Mouse (Mus musculus): ENCODE measurements at regions not wholly inside any gene's neighbourhood (a gene's known extent, or its start where the extent isn't known, plus 50 kb on each side); places are given as distances from the start of the nearest gene placed in this dataset.

DNA sequence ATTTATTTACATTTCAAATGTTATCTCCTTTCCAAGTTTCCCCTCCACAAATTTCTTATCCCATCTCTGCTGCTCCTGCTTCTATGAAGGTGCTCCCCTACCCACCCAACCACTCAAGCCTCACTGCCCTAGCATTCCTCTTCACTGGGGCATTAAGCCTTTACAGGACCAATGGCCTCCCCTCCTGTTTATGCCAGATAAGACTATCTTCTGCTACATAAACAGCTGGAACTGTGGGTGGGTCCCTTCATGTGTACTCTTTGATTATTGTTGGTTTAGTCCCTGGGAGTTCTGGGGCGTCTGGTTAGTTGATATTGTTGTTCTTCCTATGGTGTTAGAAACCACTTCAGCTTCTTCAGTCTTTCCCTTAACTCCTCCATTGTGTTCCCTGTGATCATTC, 1164.1 kb upstream of the Got2 start:
- Histone ChIP-seq H3K36me3 (ENCODE audit: control insufficient read depth, insufficient read depth, low read length) (no peaks in the 10 kb centered on the region), H3K4me3 (ENCODE audit: insufficient read depth, low read depth, low read length) (no peak overlapping the region), H3K27me3 (replicated peaks; ENCODE audit: control insufficient read depth, insufficient read depth, low read length) (no peaks in the 10 kb centered on the region), H3K27ac (ENCODE audit: insufficient read depth, low read depth, low read length) (no peak overlapping the region), H3K4me1 (ENCODE audit: control insufficient read depth, insufficient read depth, low read length) (no peaks in the 10 kb centered on the region)
- no peak for TF ChIP-seq CTCF (conservative IDR thresholded peaks at IDR 0.05; ENCODE audit: insufficient read depth, insufficient read length, low read depth, low read length)
- no peak for TF ChIP-seq POLR2A (IDR thresholded peaks at IDR 0.05; ENCODE audit: low read depth, low read length)
- no peak for DNase-seq
- WGBS: 66% methylated on average over 1 of the region's 1 CpGs

DNA sequence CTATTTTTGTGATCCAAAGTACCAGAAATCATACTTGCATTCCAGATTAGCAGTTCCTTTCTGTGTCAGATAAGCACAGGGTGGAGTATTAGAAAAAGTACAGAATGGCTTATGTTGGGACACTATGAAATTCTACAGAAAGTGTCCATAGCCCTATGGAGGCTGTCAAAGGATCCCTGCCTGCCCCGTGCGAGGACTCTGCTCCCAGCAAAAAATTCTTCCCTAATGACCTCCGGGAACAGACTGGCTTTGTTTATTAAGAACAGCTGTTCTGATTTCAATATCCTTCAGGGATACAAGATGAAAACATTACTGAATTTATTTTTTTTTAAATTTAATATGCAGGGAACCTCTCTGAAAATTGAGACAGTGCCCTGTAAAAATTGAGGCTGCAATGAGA, 1151.4 kb upstream of the Got2 start:
- H3K27me3 ChIP-seq (replicated peaks; ENCODE audit: control insufficient read depth, insufficient read depth, low read length): no peaks in the 10 kb centered on the region
- TF ChIP-seq CTCF (conservative IDR thresholded peaks at IDR 0.05; ENCODE audit: insufficient read depth, insufficient read length, low read depth, low read length) (no peak), POLR2A (IDR thresholded peaks at IDR 0.05; ENCODE audit: low read depth, low read length) (no peak)
- WGBS: 60% methylated on average over 3 of the region's 3 CpGs
- no peaks in the 10 kb centered on the region for H3K36me3 ChIP-seq (ENCODE audit: control insufficient read depth, insufficient read depth, low read length)
- no peak overlapping the region for H3K4me3 ChIP-seq (ENCODE audit: insufficient read depth, low read depth, low read length)
- no peak overlapping the region for H3K27ac ChIP-seq (ENCODE audit: insufficient read depth, low read depth, low read length)
- no peaks in the 10 kb centered on the region for H3K4me1 ChIP-seq (ENCODE audit: control insufficient read depth, insufficient read depth, low read length)
- DNase-seq: no peak

DNA sequence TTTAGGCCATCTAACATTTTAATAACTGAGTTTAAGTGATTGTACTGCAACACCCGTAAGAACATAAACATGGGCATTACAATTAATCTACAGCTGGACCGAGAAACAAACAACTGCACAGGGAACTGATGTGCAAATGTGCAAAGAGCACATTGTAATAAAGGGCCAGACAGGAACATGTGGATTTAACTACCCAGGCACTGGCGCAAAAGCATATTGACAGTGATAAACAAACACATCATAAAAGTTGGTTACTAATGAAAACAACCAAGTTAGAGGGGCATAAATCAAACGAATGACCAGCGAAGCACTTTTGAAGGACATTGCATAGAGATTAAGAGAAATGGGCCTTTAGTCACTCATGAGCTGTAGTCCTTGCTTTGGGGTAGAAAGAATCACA, 1150.5 kb upstream of the Got2 start:
- Histone ChIP-seq H3K27ac (ENCODE audit: insufficient read depth, low read depth, low read length) (no peak overlapping the region), H3K4me1 (ENCODE audit: control insufficient read depth, insufficient read depth, low read length) (no peaks in the 10 kb centered on the region), H3K36me3 (ENCODE audit: control insufficient read depth, insufficient read depth, low read length) (no peaks in the 10 kb centered on the region), H3K27me3 (replicated peaks; ENCODE audit: control insufficient read depth, insufficient read depth, low read length) (no peaks in the 10 kb centered on the region), H3K4me3 (ENCODE audit: insufficient read depth, low read depth, low read length) (no peak overlapping the region)
- DNase-seq: no peak
- 63% methylated on average over 5 of the region's 5 CpGs for WGBS
- TF ChIP-seq POLR2A (IDR thresholded peaks at IDR 0.05; ENCODE audit: low read depth, low read length): no peak
- TF ChIP-seq CTCF (conservative IDR thresholded peaks at IDR 0.05; ENCODE audit: insufficient read depth, insufficient read length, low read depth, low read length): no peak

DNA sequence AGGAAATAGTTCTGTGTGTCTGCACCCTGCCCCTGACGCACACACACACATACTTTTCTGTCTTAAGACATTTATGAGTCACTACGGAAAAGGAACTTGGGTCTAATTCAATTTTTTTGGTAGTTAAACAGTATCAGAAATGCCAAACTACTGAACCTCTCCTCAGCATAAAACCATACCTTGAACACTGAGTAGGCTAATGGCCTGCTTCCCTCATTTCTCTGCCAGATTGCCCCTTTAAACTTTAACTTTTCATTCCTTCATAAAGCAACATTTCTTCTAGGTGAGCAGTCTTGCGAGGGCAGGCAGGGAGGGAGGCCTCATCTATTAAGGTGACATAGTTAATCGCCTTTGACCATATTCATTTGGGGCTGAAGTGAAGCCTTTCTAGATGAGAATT, 1143.8 kb upstream of the Got2 start:
- peak; percentile 13 for DNase-seq
- TF ChIP-seq POLR2A (IDR thresholded peaks at IDR 0.05; ENCODE audit: low read depth, low read length) (no peak), CTCF (conservative IDR thresholded peaks at IDR 0.05; ENCODE audit: insufficient read depth, insufficient read length, low read depth, low read length) (no peak)
- Histone ChIP-seq H3K27me3 (replicated peaks; ENCODE audit: control insufficient read depth, insufficient read depth, low read length) (no peaks in the 10 kb centered on the region), H3K36me3 (ENCODE audit: control insufficient read depth, insufficient read depth, low read length) (no peaks in the 10 kb centered on the region), H3K27ac (ENCODE audit: insufficient read depth, low read depth, low read length) (no peak overlapping the region), H3K4me1 (ENCODE audit: control insufficient read depth, insufficient read depth, low read length) (no peaks in the 10 kb centered on the region), H3K4me3 (ENCODE audit: insufficient read depth, low read depth, low read length) (no peak overlapping the region)
- 31% methylated on average over 4 of the region's 4 CpGs for WGBS

GRCm38 (mm10) chr8:97015571-97015970, 1127.2 kb upstream of the Got2 start:
- TF ChIP-seq CTCF (conservative IDR thresholded peaks at IDR 0.05; ENCODE audit: insufficient read depth, insufficient read length, low read depth, low read length) (no peak), POLR2A (IDR thresholded peaks at IDR 0.05; ENCODE audit: low read depth, low read length) (no peak)
- no peaks in the 10 kb centered on the region for H3K36me3 ChIP-seq (ENCODE audit: control insufficient read depth, insufficient read depth, low read length)
- no peak overlapping the region for H3K4me3 ChIP-seq (ENCODE audit: insufficient read depth, low read depth, low read length)
- no peaks in the 10 kb centered on the region for H3K4me1 ChIP-seq (ENCODE audit: control insufficient read depth, insufficient read depth, low read length)
- H3K27me3 ChIP-seq (replicated peaks; ENCODE audit: control insufficient read depth, insufficient read depth, low read length): no peaks in the 10 kb centered on the region
- H3K27ac ChIP-seq (ENCODE audit: insufficient read depth, low read depth, low read length): no peak overlapping the region
- DNase-seq: no peak

GRCm38 (mm10) chr8:97004131-97004530, 1115.8 kb upstream of the Got2 start:
- no peaks in the 10 kb centered on the region for H3K4me1 ChIP-seq (ENCODE audit: control insufficient read depth, insufficient read depth, low read length)
- TF ChIP-seq POLR2A (IDR thresholded peaks at IDR 0.05; ENCODE audit: low read depth, low read length) (no peak), CTCF (conservative IDR thresholded peaks at IDR 0.05; ENCODE audit: insufficient read depth, insufficient read length, low read depth, low read length) (no peak)
- peak; percentile 36 for DNase-seq
- H3K27me3 ChIP-seq (replicated peaks; ENCODE audit: control insufficient read depth, insufficient read depth, low read length): no peaks in the 10 kb centered on the region
- 40% methylated on average over 3 of the region's 3 CpGs for WGBS
- no peaks in the 10 kb centered on the region for H3K36me3 ChIP-seq (ENCODE audit: control insufficient read depth, insufficient read depth, low read length)
- H3K27ac ChIP-seq (ENCODE audit: insufficient read depth, low read depth, low read length): no peak overlapping the region
- H3K4me3 ChIP-seq (ENCODE audit: insufficient read depth, low read depth, low read length): no peak overlapping the region

DNA sequence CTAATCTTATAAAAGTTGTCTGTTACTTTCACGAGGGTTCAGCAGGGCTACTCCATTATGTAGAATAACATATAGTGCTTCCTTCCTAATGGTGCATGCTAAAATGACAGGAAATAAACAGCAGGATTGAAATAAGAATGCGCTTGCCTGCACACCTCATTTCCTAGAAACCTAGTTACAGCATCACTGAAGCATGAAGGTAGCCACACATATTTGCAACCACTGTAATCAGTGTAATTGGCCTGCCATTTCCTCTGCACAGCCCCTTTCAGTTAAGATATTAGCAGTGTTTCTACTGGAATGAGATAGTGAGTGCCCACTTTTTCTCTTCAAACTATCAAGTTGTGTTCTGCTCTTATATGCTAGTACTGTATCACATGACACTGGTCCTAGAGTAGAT, 1094.8 kb upstream of the Got2 start:
- no peaks in the 10 kb centered on the region for H3K27me3 ChIP-seq (replicated peaks; ENCODE audit: control insufficient read depth, insufficient read depth, low read length)
- no peak for TF ChIP-seq CTCF (conservative IDR thresholded peaks at IDR 0.05; ENCODE audit: insufficient read depth, insufficient read length, low read depth, low read length)
- no peak for TF ChIP-seq POLR2A (IDR thresholded peaks at IDR 0.05; ENCODE audit: low read depth, low read length)
- H3K4me1 ChIP-seq (ENCODE audit: control insufficient read depth, insufficient read depth, low read length): 0 out of 2 replicates have a peak, but pooled peaks cover 2% of the 10 kb centered on the region
- no peak overlapping the region for H3K27ac ChIP-seq (ENCODE audit: insufficient read depth, low read depth, low read length)
- no peaks in the 10 kb centered on the region for H3K36me3 ChIP-seq (ENCODE audit: control insufficient read depth, insufficient read depth, low read length)
- DNase-seq: peak; percentile 82
- H3K4me3 ChIP-seq (ENCODE audit: insufficient read depth, low read depth, low read length): no peak overlapping the region
- WGBS: 27% methylated on average over 2 of the region's 2 CpGs

Measured in kidney, adult 2 months (tissue).